Comparison of ENCODE assay signal across 21 mouse cellular contexts in the genomic region with DNA sequence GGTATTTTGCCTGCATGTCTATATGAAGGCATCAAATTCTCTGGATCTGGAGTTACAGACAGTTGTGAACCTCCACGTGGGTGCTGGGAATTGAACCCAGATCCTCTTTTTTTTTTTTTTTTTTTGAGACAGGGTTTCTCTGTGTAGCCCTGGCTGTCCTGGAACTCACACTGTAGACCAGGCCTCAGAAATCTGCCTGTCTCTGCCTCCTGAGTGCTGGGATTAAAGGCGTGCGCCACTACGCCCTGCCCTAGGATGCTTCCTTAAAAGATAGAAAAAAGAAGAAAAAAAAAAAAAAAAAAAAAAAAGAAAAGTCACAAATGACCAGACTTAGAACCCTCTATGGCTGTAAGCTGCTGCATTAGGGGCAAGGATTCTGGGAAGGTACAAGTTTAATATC.
DNase-seq lines count a peak whose midpoint lies in the region; TF ChIP-seq lines count a peak whose summit lies in the region.
"Had no signal": no experiment of that assay in that cellular context is flagged by ENCODE, and none has a peak within 500 bp of the region (broad histone marks: within the 10 kb centered on the region; RNA-seq: fewer than 3 reads in every experiment).

No protein-coding gene starts in this region.

- no peak for TF ChIP-seq EP300 in ES-Bruce4 (IDR thresholded peaks at IDR 0.05; ENCODE audit: insufficient read depth, low read depth, low read length)

- TF ChIP-seq CTCF in ES-Bruce4 (IDR thresholded peaks at IDR 0.05; ENCODE audit: low read depth, low read length): no peak

- peaks cover 2% of the 10 kb centered on the region for H3K4me1 ChIP-seq in ES-Bruce4 (ENCODE audit: control insufficient read depth, insufficient read depth, low read length)
- H3K4me1 ChIP-seq: forebrain, embryonic 13.5 days; forebrain, embryonic 15.5 days had no signal

- DNase-seq in R1 (ENCODE audit: low read depth, low spot score) (peak; percentile 61), adipocyte (ENCODE audit: low spot score) (no peak)
- no peak for DNase-seq in layer of hippocampus, adult 11-12 months (ENCODE audit: low spot score)
- no peak for DNase-seq in retina, postnatal 1 day
- DNase-seq: adrenal gland, adult 2 months; adrenal gland, postnatal 10 days; adrenal gland, postnatal 25 days; cerebellum, adult 11 months; cerebellum, adult 18-20 months; cerebellum, adult 8-10 months; cerebellum, adult 9-11 months; cerebellum, postnatal 14 days; cerebellum, postnatal 36 days; embryo, embryonic 11 days; forebrain, postnatal 0 days had no signal

- no peaks in the 10 kb centered on the region for H3K36me3 ChIP-seq in ES-Bruce4 (ENCODE audit: control insufficient read depth, insufficient read depth, low read length, poor library complexity, severe bottlenecking)
- H3K36me3 ChIP-seq: embryonic facial prominence, embryonic 12.5 days; forebrain, embryonic 15.5 days; G1E had no signal

- H3K27me3 ChIP-seq in ES-Bruce4 (ENCODE audit: control insufficient read depth, insufficient read depth, low read length, poor library complexity, severe bottlenecking): no peaks in the 10 kb centered on the region
- H3K27me3 ChIP-seq: embryonic facial prominence, embryonic 12.5 days; forebrain, embryonic 13.5 days; forebrain, embryonic 15.5 days; Patski had no signal

- no peak overlapping the region for H3K4me3 ChIP-seq in ES-Bruce4 (ENCODE audit: low read depth, low read length)
- H3K4me3 ChIP-seq: embryonic facial prominence, embryonic 12.5 days; forebrain, embryonic 13.5 days; forebrain, embryonic 15.5 days had no signal

- no peak for TF ChIP-seq POLR2A in ES-Bruce4 (IDR thresholded peaks at IDR 0.05; ENCODE audit: insufficient read depth, low read length)

- H3K27ac ChIP-seq in ES-Bruce4 (ENCODE audit: insufficient read depth, low read length): peak overlapping the region; percentile 94
- H3K27ac ChIP-seq: embryonic facial prominence, embryonic 12.5 days; forebrain, embryonic 13.5 days; forebrain, embryonic 15.5 days had no signal

- H3K9ac ChIP-seq in ES-Bruce4 (ENCODE audit: low read depth, poor library complexity, severe bottlenecking): 0 out of 2 replicates have a peak overlapping the region, but pooled peaks have one; percentile 32
- H3K9ac ChIP-seq: embryonic facial prominence, embryonic 12.5 days; forebrain, embryonic 13.5 days; forebrain, embryonic 15.5 days; forebrain, postnatal 0 days had no signal

- no peaks in the 10 kb centered on the region for H3K9me3 ChIP-seq in ES-Bruce4 (replicated peaks; ENCODE audit: control insufficient read depth, insufficient read depth, low read length, poor library complexity, severe bottlenecking)
- H3K9me3 ChIP-seq: embryonic facial prominence, embryonic 12.5 days; forebrain, embryonic 13.5 days; forebrain, embryonic 15.5 days had no signal
